Mouse (Mus musculus) heart, embryonic 11.5 days (tissue): Measurements from ENCODE around the gene Ovca2. TPM values are rescaled to one million over a fixed set of nuclear protein-coding genes. Genes with fewer than 3 reads are reported as not detected.

Experiments
- ATAC-seq: fragments of 200-750 bp; cut with Nextera tagmentation; replicated peaks from 2 replicates; pipeline ENCODE4 v1.8.0; 2017; ENCODE audit warnings: moderate library complexity; ENCODE audit not compliant: insufficient number of reproducible peaks, low FRiP score, low TSS enrichment
- H3K27ac ChIP-seq: fragments of 300-500 bp; sonication (generic); 2 replicates; pipeline ENCODE4 v1.5.1; 2014; ENCODE audit warnings: mild to moderate bottlenecking, low read depth, low read length
- H3K27me3 ChIP-seq: fragments of 300-500 bp; sonication (generic); 2 replicates; pipeline ENCODE4 v1.6.1; 2014; ENCODE audit warnings: mild to moderate bottlenecking, low read length, mixed read lengths; ENCODE audit not compliant: control insufficient read depth, insufficient read depth
- H3K36me3 ChIP-seq: fragments of 300-500 bp; sonication (generic); 2 replicates; pipeline ENCODE4 v1.6.1; 2014; ENCODE audit warnings: mild to moderate bottlenecking, low read length, moderate library complexity, mixed read lengths; ENCODE audit not compliant: control insufficient read depth, insufficient read depth
- H3K4me1 ChIP-seq: fragments of 300-500 bp; sonication (generic); 2 replicates; pipeline ENCODE4 v1.6.1; 2014; ENCODE audit warnings: low read length; ENCODE audit not compliant: control insufficient read depth, insufficient read depth
- H3K4me2 ChIP-seq: fragments of 300-500 bp; sonication (generic); 2 replicates; pipeline ENCODE4 v1.6.1; 2014; ENCODE audit warnings: mild to moderate bottlenecking, moderate library complexity
- H3K4me3 ChIP-seq: fragments of 300-500 bp; sonication (generic); 2 replicates; pipeline ENCODE4 v1.5.1; 2014; ENCODE audit warnings: low read depth, low read length
- H3K9ac ChIP-seq: fragments of 300-500 bp; sonication (generic); 2 replicates; pipeline ENCODE4 v1.6.1; 2014; ENCODE audit warnings: mild to moderate bottlenecking, low read depth, low read length, moderate library complexity
- H3K9me3 ChIP-seq: fragments of 300-500 bp; sonication (generic); replicated peaks from 2 replicates; pipeline ENCODE4 v1.6.1; 2016; ENCODE audit warnings: low read length; ENCODE audit not compliant: control insufficient read depth
- WGBS: fragments of 180-500 bp; shearing (Covaris S2); extraction: QIAGEN DNeasy Blood & Tissue Kit; methylation state at CpG from one replicate; pipeline ENCODE4 v1.1.7; 2014; ENCODE audit not compliant: insufficient replicate concordance; 5-methylcytosine and 5-hydroxymethylcytosine counted together
- microRNA counts: library from miRNA; unstranded; fragments of <30 nt; microRNA quantifications from one replicate; lab custom pipeline; 2015
- microRNA-seq: library from miRNA; unstranded; fragments of <30 nt; microRNA quantifications from one replicate; pipeline ENCODE4, GENCODE M21; 2016; ENCODE audit warnings: borderline number of aligned reads
- polyA plus RNA-seq: library from polyadenylated mRNA; unstranded; fragments of >200 nt; fragmentation: Nextera tagmentation; extraction: Ambion mirVana; gene quantifications from 2 replicates; pipeline ENCODE4 v1.2.1, GENCODE M21; 2014

Gene Ovca2
- polyA plus RNA-seq, 1 experiment from 2014 or later = 23.4 TPM

DNA sequence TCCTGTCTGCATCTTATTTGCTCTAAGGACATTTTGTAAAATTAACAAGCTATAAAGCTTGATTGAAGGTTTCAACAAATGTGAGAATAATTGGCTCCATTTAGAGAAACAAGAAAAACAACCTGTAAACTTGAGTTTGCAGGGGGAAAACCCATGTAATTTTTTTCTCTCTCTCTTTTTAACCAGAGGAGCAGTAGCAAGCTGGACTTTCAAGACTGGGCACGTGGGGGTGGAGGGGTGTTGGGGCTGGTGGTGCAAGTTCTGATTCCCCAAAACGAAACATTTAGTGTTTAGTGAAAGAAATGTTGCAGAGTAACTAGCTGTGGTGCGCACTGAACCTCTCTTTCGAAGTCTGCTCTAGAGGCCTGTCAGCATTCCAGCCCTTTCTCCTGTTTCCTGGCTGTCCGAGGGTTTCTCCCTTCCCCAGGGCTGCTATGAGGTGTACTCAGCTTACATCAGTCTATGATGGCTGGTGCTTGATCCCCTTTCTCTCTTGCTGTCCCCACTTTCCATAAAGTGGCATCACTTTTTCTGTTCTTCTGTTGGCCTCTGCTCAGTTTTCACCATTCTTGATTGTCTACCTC is 44.1 kb downstream of the Ovca2 start:
- no peaks in the 10 kb centered on the region for H3K9me3 ChIP-seq
- ATAC-seq = no peak
- H3K4me2 ChIP-seq = no peak overlapping the region
- no peak overlapping the region for H3K4me3 ChIP-seq
- 61% methylated on average over 5 of the region's 5 CpGs for WGBS
- H3K9ac ChIP-seq = no peak overlapping the region
- peaks cover 42% of the 10 kb centered on the region for H3K4me1 ChIP-seq
- no peaks in the 10 kb centered on the region for H3K27me3 ChIP-seq
- peak overlapping the region; percentile 51 for H3K27ac ChIP-seq
- H3K36me3 ChIP-seq = no peaks in the 10 kb centered on the region

DNA sequence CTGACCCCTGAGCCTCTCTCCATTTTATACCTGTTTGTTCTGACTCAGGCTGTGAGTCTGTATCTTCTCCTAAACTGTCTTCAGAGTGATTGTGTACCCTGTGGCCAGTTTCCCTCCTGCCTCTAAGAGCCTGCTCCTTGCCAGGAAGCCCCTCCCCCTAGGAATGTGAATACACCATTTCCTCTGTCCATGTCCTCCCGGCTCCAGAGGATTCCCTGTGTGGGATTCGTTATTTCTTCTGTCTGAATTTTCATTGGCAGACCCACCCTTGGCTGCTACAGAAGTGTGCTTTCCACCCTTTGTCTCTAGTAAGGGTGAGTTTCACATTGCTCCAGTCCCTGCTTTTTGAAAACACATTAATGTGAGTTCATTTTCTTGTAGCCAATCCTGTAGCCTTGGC is 44.7 kb downstream of the Ovca2 start:
- ATAC-seq = no peak; the same call in 1 of the 2 replicates
- Histone ChIP-seq H3K36me3 (no peaks in the 10 kb centered on the region), H3K9ac (no peak overlapping the region), H3K4me2 (no peak overlapping the region), H3K4me1 (peaks cover 36% of the 10 kb centered on the region), H3K4me3 (no peak overlapping the region), H3K27ac (peak overlapping the region; percentile 51; the same call in 1 of the 2 replicates), H3K9me3 (no peaks in the 10 kb centered on the region), H3K27me3 (no peaks in the 10 kb centered on the region)
- WGBS = 10% methylated on average over 2 of the region's 2 CpGs

DNA sequence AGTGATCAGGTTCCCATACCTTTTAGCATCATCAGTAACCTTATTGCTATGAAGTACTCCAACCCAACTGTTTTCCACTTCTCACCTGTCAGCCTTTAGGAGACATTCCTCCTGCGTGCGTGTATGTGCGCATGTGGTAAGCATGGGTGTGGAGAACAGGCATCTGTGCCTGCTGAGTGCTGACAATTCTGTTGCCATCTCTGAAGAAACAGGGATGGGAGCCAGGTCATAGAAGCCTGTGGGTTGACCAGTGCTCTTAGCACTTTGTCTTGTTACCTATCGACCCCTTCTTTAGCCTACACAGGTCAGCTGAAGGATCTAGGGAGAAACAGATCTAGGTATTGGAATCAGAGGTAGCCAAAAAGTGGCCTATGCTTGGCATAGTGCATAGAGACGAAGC is 45.2 kb downstream of the Ovca2 start:
- WGBS = 86% methylated on average over 5 of the region's 5 CpGs
- Histone ChIP-seq H3K27ac (peak overlapping the region; percentile 51; the same call in 1 of the 2 replicates), H3K9ac (no peak overlapping the region)

DNA sequence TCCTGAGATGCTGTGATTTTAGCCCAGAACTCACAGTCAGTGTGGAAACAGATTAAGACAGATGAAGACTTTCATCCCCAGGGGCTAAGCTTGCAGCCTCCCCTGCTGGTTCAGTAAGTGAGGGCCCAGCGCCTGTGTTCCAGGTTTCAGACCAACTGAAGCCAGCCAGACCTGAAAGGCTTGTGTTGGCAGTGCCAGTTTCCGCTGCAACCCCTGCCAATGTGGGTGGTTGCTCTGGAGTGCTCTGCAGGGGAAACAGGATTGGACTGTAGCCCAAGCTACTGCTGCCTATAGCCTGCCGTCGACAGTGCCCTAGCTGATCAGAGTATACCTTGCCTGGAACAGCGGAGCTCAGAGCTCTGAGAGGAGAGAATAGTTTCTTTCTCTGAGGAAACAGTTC is 46.4 kb downstream of the Ovca2 start:
- no peak overlapping the region for H3K27ac ChIP-seq
- no peak overlapping the region for H3K4me2 ChIP-seq
- ATAC-seq = no peak
- H3K4me1 ChIP-seq = peaks cover 25% of the 10 kb centered on the region
- WGBS = 85% methylated on average over 5 of the region's 5 CpGs
- H3K36me3 ChIP-seq = no peaks in the 10 kb centered on the region
- H3K9ac ChIP-seq = no peak overlapping the region
- H3K9me3 ChIP-seq = no peaks in the 10 kb centered on the region
- H3K4me3 ChIP-seq = no peak overlapping the region
- no peaks in the 10 kb centered on the region for H3K27me3 ChIP-seq

More for the DNA sequence above, 45.2 kb downstream of the Ovca2 start:
- Histone ChIP-seq H3K4me3 (no peak overlapping the region), H3K4me2 (no peak overlapping the region), H3K36me3 (no peaks in the 10 kb centered on the region), H3K4me1 (peaks cover 30% of the 10 kb centered on the region), H3K27me3 (no peaks in the 10 kb centered on the region), H3K9me3 (no peaks in the 10 kb centered on the region)
- ATAC-seq = no peak

DNA sequence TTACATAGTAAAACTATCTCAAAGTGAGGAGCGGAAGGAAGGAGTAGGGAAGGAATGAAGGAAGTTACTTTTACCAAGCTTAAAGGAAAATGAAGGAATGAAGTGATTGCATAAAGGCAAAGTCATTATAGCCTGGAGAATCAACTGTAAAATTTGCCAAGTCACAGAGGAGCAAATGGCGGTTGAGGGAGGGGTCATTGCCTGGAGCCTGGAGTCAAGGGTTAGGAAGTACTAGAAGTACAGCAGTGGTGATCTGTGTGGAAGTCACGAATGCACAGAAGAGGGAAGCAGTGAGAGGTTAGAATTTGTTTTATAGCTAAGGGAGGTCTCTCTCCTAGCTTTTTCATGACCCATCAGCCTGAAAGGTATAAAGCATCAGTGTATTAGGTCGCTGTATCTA is 47.3 kb downstream of the Ovca2 start:
- Histone ChIP-seq H3K27me3 (no peaks in the 10 kb centered on the region), H3K4me1 (peaks cover 15% of the 10 kb centered on the region), H3K4me3 (no peak overlapping the region), H3K36me3 (no peaks in the 10 kb centered on the region), H3K4me2 (no peak overlapping the region), H3K9ac (no peak overlapping the region), H3K27ac (no peak overlapping the region), H3K9me3 (no peaks in the 10 kb centered on the region)
- WGBS = 80% methylated on average over 4 of the region's 4 CpGs
- ATAC-seq = no peak

DNA sequence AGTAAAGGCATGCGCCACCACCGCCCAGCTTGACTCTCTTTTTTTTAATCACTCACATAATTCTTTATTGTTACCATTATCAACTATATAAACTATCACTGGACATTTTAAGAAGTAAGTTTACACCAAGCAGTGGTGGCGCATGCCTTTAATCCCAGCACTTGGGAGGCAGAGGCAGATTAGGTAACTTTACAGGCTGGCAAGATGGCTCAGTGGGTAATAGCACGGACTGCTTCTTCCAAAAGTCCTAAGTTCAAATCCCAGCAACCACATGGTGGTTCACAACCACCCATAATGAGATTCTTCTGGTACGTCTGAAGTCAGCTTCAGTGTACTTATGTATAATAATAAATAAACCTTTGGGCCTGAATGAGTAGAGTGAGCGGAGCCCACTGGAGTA is 49.2 kb downstream of the Ovca2 start:
- H3K27ac ChIP-seq = no peak overlapping the region
- H3K4me2 ChIP-seq = no peak overlapping the region
- H3K27me3 ChIP-seq = no peaks in the 10 kb centered on the region
- 90% methylated on average over 6 of the region's 6 CpGs for WGBS
- no peak overlapping the region for H3K4me3 ChIP-seq
- H3K36me3 ChIP-seq = no peaks in the 10 kb centered on the region
- no peak overlapping the region for H3K9ac ChIP-seq
- no peaks in the 10 kb centered on the region for H3K9me3 ChIP-seq
- no peak for ATAC-seq
- H3K4me1 ChIP-seq = peaks cover 9% of the 10 kb centered on the region

DNA sequence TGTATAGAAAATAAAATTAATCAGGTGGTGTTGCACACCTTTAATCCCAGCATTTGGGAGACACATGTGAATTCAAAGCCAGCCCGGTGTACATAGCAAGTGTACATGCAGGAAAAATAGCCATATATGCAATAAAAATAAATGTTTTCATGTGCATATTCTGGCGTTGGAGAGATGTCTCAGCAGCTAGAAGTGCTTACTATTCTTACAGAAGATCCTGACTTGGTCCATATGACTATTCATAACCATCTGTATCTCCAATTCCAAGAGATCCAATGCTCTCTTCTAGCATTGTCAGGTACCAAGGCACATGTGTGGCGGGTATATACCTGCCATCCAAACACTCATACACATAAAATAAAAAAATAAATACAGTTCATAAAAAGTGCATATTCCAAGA is 52.3 kb downstream of the Ovca2 start:
- Histone ChIP-seq H3K36me3 (no peaks in the 10 kb centered on the region), H3K4me1 (no peaks in the 10 kb centered on the region), H3K9ac (no peak overlapping the region), H3K4me3 (no peak overlapping the region), H3K4me2 (no peak overlapping the region), H3K9me3 (no peaks in the 10 kb centered on the region), H3K27me3 (no peaks in the 10 kb centered on the region), H3K27ac (no peak overlapping the region)
- ATAC-seq = no peak
- WGBS = 85% methylated on average over 3 of the region's 3 CpGs

MicroRNAs encoded within 50 kb of the gene (microRNA counts, 519-probe panel; counts per million panel counts)
- microRNA mmu-miR-132 (lab: Ali Mortazavi, UCI) = 1,106 counts per million, percentile 1 among the panel's probes with 10 or more counts
- 32.2 counts per million for microRNA mmu-miR-212 (lab: Ali Mortazavi, UCI)

Small RNA genes within 50 kb of the gene (microRNA-seq; reads per million reads assigned to microRNA genes)
- 102 reads per million, percentile 64 among the genes with 10 or more reads in this experiment for gene Mir132
- gene Mir212 = 10.4 reads per million, percentile 45 among the genes with 10 or more reads in this experiment

Other genes with a start within 250 kb of the Ovca2 start
- gene Hic1, start 9.3 kb downstream of the Ovca2 start, polyA plus RNA-seq = 2.5 and 3.0 TPM in 2 replicates
- 16.5 and 21.0 TPM in 2 replicates for gene Dph1, start 12.4 kb upstream of the Ovca2 start, polyA plus RNA-seq
- gene Rtn4rl1, start 14.9 kb upstream of the Ovca2 start, polyA plus RNA-seq = 12.7 and 16.8 TPM in 2 replicates
- gene Rpa1, start 169.5 kb upstream of the Ovca2 start, polyA plus RNA-seq = 96.3 and 103 TPM in 2 replicates
- 12.3 and 14.7 TPM in 2 replicates for gene Smyd4, start 169.6 kb upstream of the Ovca2 start, polyA plus RNA-seq
- 50.9 and 55.1 TPM in 2 replicates for gene Serpinf1, start 243.9 kb upstream of the Ovca2 start, polyA plus RNA-seq